Mouse (Mus musculus): ENCODE measurements at regions not wholly inside any gene's neighbourhood (a gene's known extent, or its start where the extent isn't known, plus 50 kb on each side); places are given as distances from the start of the nearest gene placed in this dataset.
"Not testable (repeated sequence)": the region's sequence is repeated elsewhere in the genome, so short reads cannot be mapped to it uniquely, and the experiment has no call there.

DNA sequence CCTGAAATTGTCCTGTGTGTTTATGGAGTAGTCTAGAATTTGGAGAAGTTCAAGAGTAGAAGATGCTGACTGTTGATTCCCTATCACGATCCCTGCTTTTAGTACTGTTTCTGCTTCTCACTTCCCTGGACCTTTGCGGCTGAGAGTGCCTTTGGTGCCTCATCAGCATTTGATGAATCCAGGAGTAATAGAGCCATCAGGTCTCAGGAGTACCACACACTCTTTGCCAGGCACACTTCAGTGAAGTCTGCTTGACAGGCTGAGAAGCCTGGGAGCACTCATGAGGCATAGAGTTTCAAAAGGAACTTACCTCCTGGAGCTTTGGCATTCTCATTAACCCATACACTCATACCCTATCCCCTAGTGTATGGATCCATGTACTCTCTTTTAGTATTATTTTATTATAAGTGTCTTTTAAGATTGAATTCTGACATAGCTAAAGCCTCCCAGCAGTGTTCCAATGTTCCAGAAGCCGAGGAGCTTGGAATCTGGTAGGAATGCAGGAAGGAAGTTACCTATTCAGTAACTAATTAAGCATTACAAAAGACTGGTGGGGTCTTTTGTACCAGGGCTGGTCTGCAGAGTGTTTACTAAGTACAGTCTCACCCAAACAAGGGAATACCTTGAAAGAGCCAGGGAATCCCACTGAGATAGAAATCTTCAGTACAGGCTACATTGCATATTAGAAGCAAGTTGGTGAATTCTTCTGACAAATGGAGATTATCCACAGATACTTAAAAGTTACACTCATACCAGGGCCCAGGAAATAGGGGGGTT lies 139.7 kb downstream of the Tex13c3 start:
- H3K4me2 ChIP-seq (ENCODE audit: low read depth); H3K4me3 ChIP-seq; H3K36me3 ChIP-seq (ENCODE audit: control insufficient read depth, insufficient read depth); H3ac ChIP-seq (ENCODE audit: control insufficient read depth, insufficient read length); H3K79me2 ChIP-seq (ENCODE audit: control insufficient read depth, insufficient read depth); H3K27me3 ChIP-seq (ENCODE audit: control insufficient read depth, insufficient read depth, insufficient read length): not testable (repeated sequence)

DNA sequence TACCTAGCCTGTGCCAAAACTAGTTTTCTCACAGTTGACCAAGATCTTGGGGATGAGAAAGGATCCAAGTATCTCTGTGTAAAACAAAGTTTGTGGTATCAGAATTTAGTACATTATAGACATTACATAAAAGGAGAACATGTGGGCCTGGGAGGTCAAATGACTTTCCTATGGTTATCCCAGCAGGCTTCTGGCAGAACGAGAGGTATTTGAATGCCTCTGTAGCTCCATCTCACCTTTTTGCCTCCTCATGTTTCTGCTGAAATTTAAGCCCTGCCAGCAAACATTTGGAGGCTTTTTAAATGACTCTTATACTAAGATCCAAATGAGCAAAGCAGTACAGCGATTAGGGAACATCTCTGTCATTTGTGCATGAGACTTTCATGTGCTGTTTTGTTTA lies 167.8 kb downstream of the Tex13c3 start:
- Histone ChIP-seq H3K4me2 (ENCODE audit: low read depth) (no peak overlapping the region), H3K4me3 (no peak overlapping the region), H3K79me2 (ENCODE audit: control insufficient read depth, insufficient read depth) (no peaks in the 10 kb centered on the region), H3K27me3 (ENCODE audit: control insufficient read depth, insufficient read depth, insufficient read length) (no peaks in the 10 kb centered on the region), H3ac (ENCODE audit: control insufficient read depth, insufficient read length) (no peak overlapping the region), H3K36me3 (ENCODE audit: control insufficient read depth, insufficient read depth) (no peaks in the 10 kb centered on the region)
- TF ChIP-seq CEBPB (IDR thresholded peaks at IDR 0.05; ENCODE audit: insufficient read depth, poor library complexity, severe bottlenecking) (no peak), MYOD1 (IDR thresholded peaks at IDR 0.05; ENCODE audit: control insufficient read depth in 1 of 3, insufficient read length in 2 of 3, low read depth in 2 of 3) (no peak), MYOG (IDR thresholded peaks at IDR 0.05; ENCODE audit: control insufficient read depth in 1 of 3, insufficient read depth in 1 of 3, insufficient read length in 2 of 3, low read depth in 2 of 3) (no peak), USF1 (IDR thresholded peaks at IDR 0.05; ENCODE audit: low read depth) (no peak), TCF12 (IDR thresholded peaks at IDR 0.05; ENCODE audit: insufficient read depth, poor library complexity, severe bottlenecking) (no peak), REST (IDR thresholded peaks at IDR 0.05; ENCODE audit: insufficient read depth, insufficient read length) (no peak), E2F4 (IDR thresholded peaks at IDR 0.05; ENCODE audit: insufficient read depth) (no peak), SRF (IDR thresholded peaks at IDR 0.05; ENCODE audit: control insufficient read depth, insufficient read length, low read depth) (no peak), POLR2AphosphoS2 (IDR thresholded peaks at IDR 0.05; ENCODE audit: insufficient read length, low read depth) (no peak), POLR2A (IDR thresholded peaks at IDR 0.05; ENCODE audit: insufficient read length, low read depth) (no peak), MAX (IDR thresholded peaks at IDR 0.05; ENCODE audit: low read depth) (no peak), TCF3 (IDR thresholded peaks at IDR 0.05; ENCODE audit: insufficient read length, low read depth) (no peak)

DNA sequence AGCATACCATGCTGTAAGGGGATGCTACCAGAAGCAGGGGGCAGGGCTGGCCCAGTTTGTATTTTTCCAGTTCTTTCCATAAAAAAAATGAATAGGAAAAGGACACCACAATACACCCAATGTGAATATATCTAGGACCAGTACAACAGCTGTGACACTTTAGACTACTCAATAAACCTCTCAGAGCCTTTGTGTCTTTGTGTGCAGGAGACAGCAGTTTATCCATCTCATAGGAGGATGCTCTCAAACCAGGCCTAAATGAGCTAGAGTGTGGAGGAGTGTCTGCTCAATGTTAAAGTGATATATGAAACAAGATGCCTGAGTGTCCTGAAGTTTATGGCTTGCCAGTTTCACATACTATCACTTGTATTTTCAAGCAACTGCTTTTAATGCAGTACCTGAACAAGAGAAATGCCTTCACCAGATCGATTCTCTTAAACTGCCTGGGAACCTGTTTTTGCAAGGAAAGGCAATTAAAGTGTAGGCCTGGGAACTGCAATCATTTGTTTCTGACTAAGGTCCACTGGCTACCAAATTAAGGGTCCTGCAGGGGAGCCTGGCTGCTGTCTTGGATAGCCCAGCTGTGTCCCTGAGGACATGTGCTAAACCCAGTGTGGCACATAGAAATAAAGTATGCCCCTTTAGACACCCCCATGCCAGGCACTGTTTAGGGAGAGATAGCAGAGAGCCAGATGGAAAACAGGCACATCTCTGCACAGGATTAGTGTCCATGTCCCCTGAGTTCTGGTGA lies 169.1 kb downstream of the Tex13c3 start:
- Histone ChIP-seq H3ac (ENCODE audit: control insufficient read depth, insufficient read length) (no peak overlapping the region), H3K79me2 (ENCODE audit: control insufficient read depth, insufficient read depth) (no peaks in the 10 kb centered on the region), H3K36me3 (ENCODE audit: control insufficient read depth, insufficient read depth) (no peaks in the 10 kb centered on the region), H3K4me3 (no peak overlapping the region), H3K4me2 (ENCODE audit: low read depth) (no peak overlapping the region), H3K27me3 (ENCODE audit: control insufficient read depth, insufficient read depth, insufficient read length) (no peaks in the 10 kb centered on the region)
- TF ChIP-seq MAX (IDR thresholded peaks at IDR 0.05; ENCODE audit: low read depth) = no peak
- no peak for TF ChIP-seq E2F4 (IDR thresholded peaks at IDR 0.05; ENCODE audit: insufficient read depth)
- TF ChIP-seq MYOD1 (IDR thresholded peaks at IDR 0.05; ENCODE audit: control insufficient read depth in 1 of 3, insufficient read length in 2 of 3, low read depth in 2 of 3) = no peak
- no peak for TF ChIP-seq USF1 (IDR thresholded peaks at IDR 0.05; ENCODE audit: low read depth)
- TF ChIP-seq TCF3 (IDR thresholded peaks at IDR 0.05; ENCODE audit: insufficient read length, low read depth) = no peak
- no peak for TF ChIP-seq POLR2AphosphoS2 (IDR thresholded peaks at IDR 0.05; ENCODE audit: insufficient read length, low read depth)
- no peak for TF ChIP-seq CEBPB (IDR thresholded peaks at IDR 0.05; ENCODE audit: insufficient read depth, poor library complexity, severe bottlenecking)
- TF ChIP-seq TCF12 (IDR thresholded peaks at IDR 0.05; ENCODE audit: insufficient read depth, poor library complexity, severe bottlenecking) = no peak
- TF ChIP-seq SRF (IDR thresholded peaks at IDR 0.05; ENCODE audit: control insufficient read depth, insufficient read length, low read depth) = no peak
- no peak for TF ChIP-seq POLR2A (IDR thresholded peaks at IDR 0.05; ENCODE audit: insufficient read length, low read depth)
- TF ChIP-seq MYOG (IDR thresholded peaks at IDR 0.05; ENCODE audit: control insufficient read depth in 1 of 3, insufficient read depth in 1 of 3, insufficient read length in 2 of 3, low read depth in 2 of 3) = no peak
- no peak for TF ChIP-seq REST (IDR thresholded peaks at IDR 0.05; ENCODE audit: insufficient read depth, insufficient read length)

DNA sequence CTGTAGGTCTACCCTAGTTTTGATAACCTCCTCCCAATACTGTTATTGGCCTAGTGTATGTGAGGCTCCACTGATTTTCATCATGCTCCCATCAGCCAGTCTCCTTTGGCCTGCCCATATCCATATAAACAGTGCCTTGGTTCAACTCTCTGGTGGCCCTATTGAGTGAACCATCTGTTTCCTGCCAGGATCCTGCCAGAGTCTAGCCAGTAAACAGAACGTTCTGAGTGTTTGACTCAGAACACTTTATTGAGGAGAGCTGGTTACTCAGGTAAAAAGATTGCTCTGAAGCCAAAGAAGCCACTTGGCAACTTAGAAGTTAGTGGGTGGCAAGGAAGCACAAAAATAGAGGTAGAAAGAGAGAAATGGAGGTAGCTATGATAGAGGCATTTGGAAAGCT lies 169.7 kb downstream of the Tex13c3 start:
- Histone ChIP-seq H3ac (ENCODE audit: control insufficient read depth, insufficient read length) (no peak overlapping the region), H3K79me2 (ENCODE audit: control insufficient read depth, insufficient read depth) (no peaks in the 10 kb centered on the region), H3K4me3 (no peak overlapping the region), H3K4me2 (ENCODE audit: low read depth) (no peak overlapping the region), H3K36me3 (ENCODE audit: control insufficient read depth, insufficient read depth) (no peaks in the 10 kb centered on the region), H3K27me3 (ENCODE audit: control insufficient read depth, insufficient read depth, insufficient read length) (no peaks in the 10 kb centered on the region)
- TF ChIP-seq POLR2A (IDR thresholded peaks at IDR 0.05; ENCODE audit: insufficient read length, low read depth) (no peak), MYOD1 (IDR thresholded peaks at IDR 0.05; ENCODE audit: control insufficient read depth in 1 of 3, insufficient read length in 2 of 3, low read depth in 2 of 3) (no peak), CEBPB (IDR thresholded peaks at IDR 0.05; ENCODE audit: insufficient read depth, poor library complexity, severe bottlenecking) (no peak), TCF3 (IDR thresholded peaks at IDR 0.05; ENCODE audit: insufficient read length, low read depth) (no peak), REST (IDR thresholded peaks at IDR 0.05; ENCODE audit: insufficient read depth, insufficient read length) (no peak), USF1 (IDR thresholded peaks at IDR 0.05; ENCODE audit: low read depth) (no peak), SRF (IDR thresholded peaks at IDR 0.05; ENCODE audit: control insufficient read depth, insufficient read length, low read depth) (no peak), POLR2AphosphoS2 (IDR thresholded peaks at IDR 0.05; ENCODE audit: insufficient read length, low read depth) (no peak), MAX (IDR thresholded peaks at IDR 0.05; ENCODE audit: low read depth) (no peak), TCF12 (IDR thresholded peaks at IDR 0.05; ENCODE audit: insufficient read depth, poor library complexity, severe bottlenecking) (no peak), E2F4 (IDR thresholded peaks at IDR 0.05; ENCODE audit: insufficient read depth) (no peak), MYOG (IDR thresholded peaks at IDR 0.05; ENCODE audit: control insufficient read depth in 1 of 3, insufficient read depth in 1 of 3, insufficient read length in 2 of 3, low read depth in 2 of 3) (no peak)
